Mouse (Mus musculus): Measurements from ENCODE around the gene Tex14. TPM values are rescaled to one million over a fixed set of nuclear protein-coding genes. Genes with fewer than 3 reads are reported as not detected.

Gene Tex14
- polyA plus RNA-seq, 1 experiment from 2014 or later = 1.0 TPM

DNA sequence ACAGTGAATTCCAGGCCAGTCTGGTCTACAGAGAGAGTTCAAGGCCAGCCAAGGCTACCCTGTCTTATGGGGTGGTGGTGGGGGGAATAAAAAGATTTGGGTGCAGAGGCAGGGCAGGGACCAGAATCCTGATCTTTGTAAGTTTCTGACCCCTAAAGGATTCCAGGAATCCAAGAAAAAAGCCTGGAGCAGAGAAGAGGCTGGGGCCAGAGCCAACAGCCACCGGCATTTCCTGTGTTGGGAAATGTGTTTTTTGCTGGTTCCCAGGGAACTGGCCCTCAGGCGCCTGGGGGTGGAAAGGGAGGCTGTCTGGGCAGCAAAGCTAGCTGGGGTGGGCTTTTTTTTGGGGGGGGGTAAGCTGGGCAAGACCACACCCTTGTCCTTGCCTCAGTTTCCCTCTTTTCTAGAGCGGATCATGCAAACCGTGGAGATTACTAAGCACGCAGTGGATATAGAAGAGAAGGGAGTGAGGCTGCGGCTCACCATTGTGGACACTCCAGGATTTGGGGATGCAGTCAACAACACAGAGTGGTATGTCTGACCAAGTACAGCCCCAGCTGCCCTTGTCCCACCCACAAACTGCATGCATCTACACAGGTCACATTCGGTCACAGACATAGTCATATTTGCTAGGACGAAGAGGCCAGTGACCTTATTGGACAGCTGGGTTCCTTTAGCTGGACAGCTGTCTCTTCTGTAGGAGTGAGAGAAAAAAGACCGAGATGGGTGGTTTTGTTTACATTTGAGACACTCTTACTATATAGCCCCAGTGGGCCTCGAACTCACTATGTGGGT is 180.0 kb downstream of the Tex14 start:
- no peaks in the 10 kb centered on the region for H3K36me3 ChIP-seq
- WGBS = 91% methylated on average over 10 of the region's 10 CpGs
- peaks cover 4% of the 10 kb centered on the region; the same call in 1 of the 2 replicates for H3K27me3 ChIP-seq (replicated peaks)
- H3K27ac ChIP-seq = no peak overlapping the region
- H3K4me1 ChIP-seq = peaks cover 10% of the 10 kb centered on the region; the same call in 1 of the 2 replicates
- H3K9ac ChIP-seq = no peak overlapping the region
- no peaks in the 10 kb centered on the region for H3K9me3 ChIP-seq
- no peak overlapping the region for H3K4me3 ChIP-seq
- no peak overlapping the region for H3K4me2 ChIP-seq (replicated peaks)
- ATAC-seq (ENCODE audit: low FRiP score, low read depth) = no peak

- Histone ChIP-seq H3K9me3 (no peaks in the 10 kb centered on the region), H3K36me3 (no peaks in the 10 kb centered on the region), H3K4me2 (replicated peaks) (no peak overlapping the region), H3K4me1 (peaks cover 21% of the 10 kb centered on the region), H3K4me3 (no peak overlapping the region), H3K9ac (no peak overlapping the region), H3K27me3 (replicated peaks) (peaks cover 3% of the 10 kb centered on the region; the same call in 1 of the 2 replicates), H3K27ac (no peak overlapping the region)
- WGBS = 88% methylated on average over 5 of the region's 5 CpGs
- no peak for ATAC-seq (ENCODE audit: low FRiP score, low read depth)
These were observed 182.5 kb downstream of the Tex14 start for GRCm38 (mm10) chr11:87587211-87587874.

GRCm38 (mm10) chr11:87589605-87590004 is 184.7 kb downstream of the Tex14 start:
- ATAC-seq (ENCODE audit: low FRiP score, low read depth) = no peak
- no peak overlapping the region for H3K27ac ChIP-seq
- peaks cover 41% of the 10 kb centered on the region for H3K4me1 ChIP-seq
- H3K9ac ChIP-seq = no peak overlapping the region
- WGBS = 91% methylated on average over 8 of the region's 8 CpGs
- H3K4me2 ChIP-seq (replicated peaks) = peak overlapping the region; percentile 82; the same call in 1 of the 2 replicates
- no peak overlapping the region for H3K4me3 ChIP-seq
- no peaks in the 10 kb centered on the region for H3K9me3 ChIP-seq
- H3K36me3 ChIP-seq = peaks cover 6% of the 10 kb centered on the region; the same call in 1 of the 2 replicates
- no peaks in the 10 kb centered on the region; the same call in 1 of the 2 replicates for H3K27me3 ChIP-seq (replicated peaks)

DNA sequence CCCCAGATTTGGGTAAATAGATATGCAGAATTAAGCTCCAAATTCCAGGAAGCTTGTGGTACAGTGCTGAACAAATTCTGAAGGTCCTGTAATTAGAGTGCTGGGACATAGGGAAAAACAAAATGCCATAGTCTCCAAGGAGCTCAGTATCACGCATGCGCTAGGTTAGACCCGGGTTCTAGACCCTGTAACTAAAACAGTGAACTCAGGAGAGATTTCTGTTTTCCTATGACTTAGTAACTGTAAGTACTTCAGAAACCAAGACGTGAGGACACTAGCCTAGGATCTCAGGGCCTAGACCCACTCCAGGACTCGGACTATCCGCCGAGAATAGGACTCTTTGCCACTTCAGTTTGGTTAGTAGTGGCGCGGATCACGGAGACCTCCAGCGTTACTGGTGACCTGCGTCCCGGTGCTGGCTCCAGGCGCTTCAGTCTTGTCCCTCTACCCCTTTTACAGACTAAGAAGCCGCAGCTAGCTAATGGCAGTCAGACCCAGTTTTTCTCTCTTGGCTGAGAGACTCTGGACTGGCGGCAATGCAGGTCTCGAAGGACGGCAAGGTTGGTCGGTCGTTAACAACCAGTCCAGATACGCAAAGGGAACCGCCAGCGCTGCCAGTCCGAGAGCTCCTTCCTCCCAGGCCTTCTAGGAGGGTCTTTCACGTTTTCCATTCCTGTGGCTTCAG is 186.1 kb downstream of the Tex14 start:
- Histone ChIP-seq H3K4me1 (peaks cover 48% of the 10 kb centered on the region), H3K9ac (peak overlapping the region; percentile 79), H3K4me2 (replicated peaks) (peak overlapping the region; percentile 82), H3K9me3 (no peaks in the 10 kb centered on the region), H3K27ac (peak overlapping the region; percentile 74; the same call in 1 of the 2 replicates), H3K4me3 (peak overlapping the region; percentile 67), H3K27me3 (replicated peaks) (no peaks in the 10 kb centered on the region; the same call in 1 of the 2 replicates), H3K36me3 (peaks cover 6% of the 10 kb centered on the region; the same call in 1 of the 2 replicates)
- 3% methylated on average over 25 of the region's 25 CpGs for WGBS
- ATAC-seq (ENCODE audit: low FRiP score, low read depth) = no peak

- Histone ChIP-seq H3K4me3 (peak within 1 kb of the TSS; percentile 82), H3K4me2 (replicated peaks) (peak within 1 kb of the TSS; percentile 82), H3K36me3 (peaks cover 6% of the 10 kb centered on the region; the same call in 1 of the 2 replicates), H3K9me3 (no peaks in the 10 kb centered on the region), H3K4me1 (peaks cover 56% of the 10 kb centered on the region), H3K27me3 (replicated peaks) (no peaks in the 10 kb centered on the region; the same call in 1 of the 2 replicates), H3K27ac (peak within 1 kb of the TSS; percentile 74), H3K9ac (peak within 1 kb of the TSS; percentile 79)
- WGBS = under 1% methylated on average over 61 of the region's 61 CpGs
- peak; percentile 98 for ATAC-seq (ENCODE audit: low FRiP score, low read depth)
These were observed 186.9 kb downstream of the Tex14 start, which contains the start of gene Mtmr4 for GRCm38 (mm10) chr11:87591526-87592353. Mtmr4 (plus strand) TSS chr11:87592162.

DNA sequence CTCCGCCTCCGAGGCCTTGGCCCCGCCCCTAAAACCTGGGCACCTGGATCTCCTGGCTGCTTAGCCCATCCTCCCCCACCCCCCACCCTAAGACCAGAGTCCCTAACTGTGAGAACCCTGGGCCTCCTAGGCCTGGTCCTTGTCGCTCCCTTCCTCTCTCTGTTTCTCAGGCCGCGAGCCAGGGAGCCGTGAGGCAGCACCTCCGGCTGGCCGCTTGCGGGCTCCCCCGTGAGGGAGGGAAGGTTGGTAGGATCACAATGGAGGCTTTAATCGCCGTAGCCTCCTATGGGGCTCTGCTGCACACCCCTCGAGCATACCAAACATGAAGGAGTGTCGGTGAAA is 187.5 kb downstream of the Tex14 start:
- Histone ChIP-seq H3K9ac (peak overlapping the region; percentile 73), H3K4me1 (peaks cover 62% of the 10 kb centered on the region), H3K36me3 (peaks cover 11% of the 10 kb centered on the region), H3K4me2 (replicated peaks) (peak overlapping the region; percentile 82), H3K9me3 (no peaks in the 10 kb centered on the region), H3K27ac (peak overlapping the region; percentile 64), H3K4me3 (peak overlapping the region; percentile 82), H3K27me3 (replicated peaks) (no peaks in the 10 kb centered on the region; the same call in 1 of the 2 replicates)
- peak; percentile 42 for ATAC-seq (ENCODE audit: low FRiP score, low read depth)
- under 1% methylated on average over 15 of the region's 15 CpGs for WGBS

DNA sequence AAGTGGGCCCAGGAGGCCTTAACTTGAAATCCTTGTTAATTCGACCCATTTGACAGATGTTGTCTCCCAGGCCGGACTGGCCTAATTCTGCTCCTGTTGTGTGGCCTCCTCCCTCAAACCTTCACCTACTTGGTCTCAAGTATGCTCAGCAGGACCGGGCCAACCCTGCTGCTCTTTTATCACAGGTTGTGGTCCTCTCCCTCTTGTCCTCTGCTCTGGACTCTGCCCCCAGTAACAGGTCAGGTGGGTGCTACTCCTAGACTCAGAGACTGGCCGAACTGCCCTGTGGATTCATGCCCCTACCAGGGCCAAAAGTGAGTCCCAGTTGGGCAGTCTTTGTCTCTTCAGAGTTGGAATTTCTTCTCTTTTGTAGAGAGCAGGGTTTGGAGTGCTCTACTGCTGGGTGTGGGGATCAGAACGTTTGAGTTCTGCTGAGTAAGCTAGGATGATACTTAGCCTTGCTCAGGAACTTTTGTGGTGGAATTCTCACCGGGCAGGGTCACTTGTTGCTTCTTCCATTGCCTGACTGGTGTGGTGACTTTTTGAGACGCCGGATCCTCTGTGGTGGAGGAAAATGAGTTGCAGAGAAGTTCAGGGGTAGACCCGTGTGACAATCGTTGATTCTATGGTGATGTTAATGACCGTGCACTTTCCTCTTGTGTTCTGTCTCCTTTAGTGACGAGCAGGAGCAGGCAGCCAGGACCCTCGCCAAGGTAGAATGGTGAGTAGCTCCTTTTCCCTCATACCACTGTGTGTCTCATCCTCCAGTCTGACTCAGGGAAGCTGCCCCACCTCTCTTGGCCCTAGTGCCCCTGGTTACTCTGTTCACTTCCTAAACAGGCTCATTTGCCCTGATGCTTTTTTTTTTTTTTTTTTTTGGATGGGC is 188.1 kb downstream of the Tex14 start:
- Histone ChIP-seq H3K4me2 (replicated peaks) (peak overlapping the region; percentile 82), H3K9me3 (no peaks in the 10 kb centered on the region), H3K9ac (peak overlapping the region; percentile 73), H3K4me3 (peak overlapping the region; percentile 82), H3K4me1 (peaks cover 62% of the 10 kb centered on the region), H3K36me3 (peaks cover 17% of the 10 kb centered on the region), H3K27ac (peak overlapping the region; percentile 64), H3K27me3 (replicated peaks) (no peaks in the 10 kb centered on the region; the same call in 1 of the 2 replicates)
- WGBS = 31% methylated on average over 13 of the region's 13 CpGs
- no peak for ATAC-seq (ENCODE audit: low FRiP score, low read depth)

GRCm38 (mm10) chr11:87595327-87595841 is 190.5 kb downstream of the Tex14 start:
- Histone ChIP-seq H3K4me1 (peaks cover 48% of the 10 kb centered on the region), H3K9ac (peak overlapping the region; percentile 86), H3K4me2 (replicated peaks) (peak overlapping the region; percentile 90), H3K27ac (peak overlapping the region; percentile 38; the same call in 1 of the 2 replicates), H3K27me3 (replicated peaks) (no peaks in the 10 kb centered on the region), H3K4me3 (peak overlapping the region; percentile 69), H3K9me3 (no peaks in the 10 kb centered on the region), H3K36me3 (peaks cover 41% of the 10 kb centered on the region)
- under 1% methylated on average over 31 of the region's 37 CpGs for WGBS
- peak; percentile 36 for ATAC-seq (ENCODE audit: low FRiP score, low read depth)

- peak overlapping the region; percentile 38; the same call in 1 of the 2 replicates for H3K27ac ChIP-seq
- peak overlapping the region; percentile 86 for H3K9ac ChIP-seq
- ATAC-seq (ENCODE audit: low FRiP score, low read depth) = no peak
- 7% methylated on average over 7 of the region's 7 CpGs for WGBS
- H3K9me3 ChIP-seq = no peaks in the 10 kb centered on the region
- H3K4me1 ChIP-seq = peaks cover 42% of the 10 kb centered on the region
- peak overlapping the region; percentile 90 for H3K4me2 ChIP-seq (replicated peaks)
- H3K36me3 ChIP-seq = peaks cover 47% of the 10 kb centered on the region
- no peaks in the 10 kb centered on the region for H3K27me3 ChIP-seq (replicated peaks)
- H3K4me3 ChIP-seq = peak overlapping the region; percentile 69
These were observed 191.1 kb downstream of the Tex14 start for GRCm38 (mm10) chr11:87595976-87596375.

GRCm38 (mm10) chr11:87596492-87596891 is 191.6 kb downstream of the Tex14 start:
- ATAC-seq (ENCODE audit: low FRiP score, low read depth) = no peak
- Histone ChIP-seq H3K4me2 (replicated peaks) (peak overlapping the region; percentile 90), H3K4me1 (peaks cover 41% of the 10 kb centered on the region), H3K9ac (peak overlapping the region; percentile 86), H3K36me3 (peaks cover 52% of the 10 kb centered on the region), H3K27ac (peak overlapping the region; percentile 38; the same call in 1 of the 2 replicates), H3K4me3 (peak overlapping the region; percentile 69), H3K27me3 (replicated peaks) (no peaks in the 10 kb centered on the region), H3K9me3 (no peaks in the 10 kb centered on the region)
- WGBS = 39% methylated on average over 2 of the region's 2 CpGs
